Mouse (Mus musculus): ENCODE measurements around the gene Ucn3.

Gene Ucn3

GRCm38 (mm10) chr13:3893126-3893734, 51.9 kb downstream of the Ucn3 start:
- in situ Hi-C loops (cut with MboI, MseI) = loop anchor here (10.0 kb wide), 1 partner anchor 1722 kb away; no protein-coding TSS in a partner anchor

GRCm38 (mm10) chr13:3892601-3893000, 52.5 kb downstream of the Ucn3 start:
- in situ Hi-C loops (cut with MboI, MseI) = loop anchor here (10.0 kb wide), 1 partner anchor 1722 kb away; no protein-coding TSS in a partner anchor

- in situ Hi-C loops (cut with MboI, MseI) = loop anchor here (10.0 kb wide), 1 partner anchor 1723 kb away; no protein-coding TSS in a partner anchor
Observed at GRCm38 (mm10) chr13:3891479-3892087, 53.6 kb downstream of the Ucn3 start.
